20 mouse cellular contexts compared by ENCODE assay signal in genomic region chr1:35943800-35944199, GRCm38 (mm10).
DNase-seq lines count a peak whose midpoint lies in the region; ATAC-seq and TF ChIP-seq lines count a peak whose summit lies in the region.
"Had no signal": no experiment of that assay in that cellular context is flagged by ENCODE, and none has a peak within 500 bp of the region (broad histone marks: within the 10 kb centered on the region; RNA-seq: fewer than 3 reads in every experiment).

No protein-coding gene starts in this region.

- no peak overlapping the region for H3K4me2 ChIP-seq in hindbrain, embryonic 14.5 days (replicated peaks)
- no peak overlapping the region for H3K4me2 ChIP-seq in lung, embryonic 14.5 days
- H3K4me2 ChIP-seq: heart, embryonic 13.5 days had no signal

- 58% methylated on average over 7 of the region's 7 CpGs for WGBS in hindbrain, embryonic 10.5 days
- 38% methylated on average over 7 of the region's 7 CpGs for WGBS in hindbrain, embryonic 14.5 days
- 57% methylated on average over 7 of the region's 7 CpGs for whole genome bisulfite sequencing in lung, embryonic 14.5 days
- 89% methylated on average over 7 of the region's 7 CpGs for WGBS in lung, adult 2 months

- peaks cover 34% of the 10 kb centered on the region for H3K4me1 ChIP-seq in hindbrain, embryonic 10.5 days (replicated peaks)
- H3K4me1 ChIP-seq in hindbrain, embryonic 14.5 days (replicated peaks; ENCODE audit: control insufficient read depth, insufficient read depth, low read length): peaks cover 18% of the 10 kb centered on the region
- peaks cover 5% of the 10 kb centered on the region; the same call in 1 of the 2 replicates for H3K4me1 ChIP-seq in lung, embryonic 14.5 days (ENCODE audit: insufficient read depth)
- H3K4me1 ChIP-seq in lung, adult 2 months (ENCODE audit: control insufficient read depth, insufficient read depth, low read length): no peaks in the 10 kb centered on the region
- H3K4me1 ChIP-seq in ES-E14 (ENCODE audit: control insufficient read depth in 2 of 2, insufficient read depth in 2 of 2, low read length in 2 of 2, poor library complexity in 1 of 2): peaks cover 4 to 19% of the 10 kb centered on the region in 2 experiments; a peak in 2 of 4 replicates

- in situ Hi-C loops in ES-E14 (cut with MboI; ENCODE audit: low sequenced_read_pairs in 2 of 2, unreplicated experiment in 2 of 2): no loop called here

- peak overlapping the region; percentile 70 for H3K27ac ChIP-seq in hindbrain, embryonic 10.5 days
- no peak overlapping the region for H3K27ac ChIP-seq in hindbrain, embryonic 14.5 days
- no peak overlapping the region for H3K27ac ChIP-seq in lung, embryonic 14.5 days (ENCODE audit: low read depth)
- H3K27ac ChIP-seq in ES-E14 (ENCODE audit: insufficient read depth, low read depth, low read length, poor library complexity, severe bottlenecking): peak overlapping the region; percentile 25; the same call in 1 of the 2 replicates

- no peak overlapping the region for H3K9ac ChIP-seq in hindbrain, embryonic 14.5 days
- H3K9ac ChIP-seq in lung, embryonic 14.5 days: no peak overlapping the region
- 0 out of 2 replicates have a peak overlapping the region, but pooled peaks have one; percentile 9 for H3K9ac ChIP-seq in ES-E14 (ENCODE audit: insufficient read depth, low read depth, low read length, poor library complexity, severe bottlenecking)
- H3K9ac ChIP-seq: heart, embryonic 13.5 days had no signal

- TF ChIP-seq POLR2A in lung, adult 2 months (IDR thresholded peaks at IDR 0.05; ENCODE audit: borderline replicate concordance, extremely low read depth, low read depth, low read length): no peak

- H3K27me3 ChIP-seq in hindbrain, embryonic 10.5 days (ENCODE audit: insufficient read depth, poor library complexity, severe bottlenecking): no peaks in the 10 kb centered on the region
- H3K27me3 ChIP-seq in hindbrain, embryonic 14.5 days (ENCODE audit: control insufficient read depth, insufficient read depth, low read length): no peaks in the 10 kb centered on the region
- H3K27me3 ChIP-seq in lung, embryonic 14.5 days (ENCODE audit: insufficient read depth, low read length): no peaks in the 10 kb centered on the region
- H3K27me3 ChIP-seq: heart, embryonic 13.5 days had no signal

- ATAC-seq in hindbrain, embryonic 14.5 days (ENCODE audit: low FRiP score): no peak
- no peak for ATAC-seq in lung, embryonic 14.5 days (ENCODE audit: insufficient read depth)

- TF ChIP-seq CTCF in lung, embryonic 14.5 days (IDR thresholded peaks at IDR 0.05; ENCODE audit: low read depth): no peak
- no peak for TF ChIP-seq CTCF in lung, adult 2 months (IDR thresholded peaks at IDR 0.05; ENCODE audit: insufficient read depth, low read length)

- no peaks in the 10 kb centered on the region for H3K9me3 ChIP-seq in hindbrain, embryonic 10.5 days
- peaks cover 3% of the 10 kb centered on the region; the same call in 1 of the 2 replicates for H3K9me3 ChIP-seq in hindbrain, embryonic 14.5 days (ENCODE audit: control insufficient read depth, low read length)
- no peaks in the 10 kb centered on the region for H3K9me3 ChIP-seq in lung, embryonic 14.5 days (ENCODE audit: low read depth, low read length)
- H3K9me3 ChIP-seq in ES-E14 (ENCODE audit: control insufficient read depth, insufficient read depth, low read depth, low read length): no peaks in the 10 kb centered on the region; the same call in 1 of the 2 replicates

- H3K4me3 ChIP-seq in hindbrain, embryonic 10.5 days: no peak overlapping the region
- no peak overlapping the region for H3K4me3 ChIP-seq in hindbrain, embryonic 14.5 days (replicated peaks; ENCODE audit: low read length)
- H3K4me3 ChIP-seq in lung, embryonic 14.5 days (ENCODE audit: low read depth, low read length): no peak overlapping the region
- no peak overlapping the region for H3K4me3 ChIP-seq in lung, adult 2 months (replicated peaks; ENCODE audit: extremely low read depth, low read depth, low read length)
- no peak overlapping the region for H3K4me3 ChIP-seq in ES-E14 (ENCODE audit: insufficient read depth in 1 of 2, low read depth in 1 of 2, low read length in 2 of 2, poor library complexity in 1 of 2, severe bottlenecking in 1 of 2)
- H3K4me3 ChIP-seq: heart, embryonic 13.5 days had no signal

- no peaks in the 10 kb centered on the region for H3K36me3 ChIP-seq in hindbrain, embryonic 10.5 days
- H3K36me3 ChIP-seq in hindbrain, embryonic 14.5 days (replicated peaks; ENCODE audit: control insufficient read depth, insufficient read depth): no peaks in the 10 kb centered on the region
- H3K36me3 ChIP-seq in lung, embryonic 14.5 days (ENCODE audit: insufficient read depth): no peaks in the 10 kb centered on the region
- H3K36me3 ChIP-seq in ES-E14 (ENCODE audit: control insufficient read depth, insufficient read depth, low read length, poor library complexity, severe bottlenecking): no peaks in the 10 kb centered on the region

- DNase-seq in hindbrain, embryonic 10.5 days (ENCODE audit: low spot score): no peak
- no peak for DNase-seq in hindbrain, embryonic 14.5 days (ENCODE audit: low spot score)
- DNase-seq in lung, embryonic 14.5 days: peak; percentile 18
- DNase-seq in lung, adult 2 months: no peak
- DNase-seq in ES-E14 (ENCODE audit: low read depth, low spot score): no peak
- DNase-seq in mesoderm, embryonic 11.5 days (ENCODE audit: low read depth, low spot score): peak; percentile 62
- DNase-seq in testis, postnatal 14 days (ENCODE audit: low spot score): no peak
- DNase-seq in layer of hippocampus, postnatal 14 days (ENCODE audit: low spot score in 2 of 2): no peak
- DNase-seq: adrenal gland, postnatal 10 days; cerebellum, adult 11-12 months; cerebellum, postnatal 36 days; heart, adult 11 months; heart, postnatal 4 days; kidney, adult 18-20 months; layer of hippocampus, postnatal 36 days; lung, adult 18-20 months; lung, postnatal 4 days; retina, postnatal 1 day; thymus, adult 18-20 months had no signal

TF ChIP-seq in ES-E14, 5 proteins besides CTCF, POLR2A, EP300 and RAD21:
- TF ChIP-seq HCFC1 (IDR thresholded peaks at IDR 0.05; ENCODE audit: borderline replicate concordance, insufficient read depth, low read length): no peak
- TF ChIP-seq CHD2 (IDR thresholded peaks at IDR 0.05; ENCODE audit: low read depth, low read length): no peak
- no peak for TF ChIP-seq ZC3H11A (IDR thresholded peaks at IDR 0.05; ENCODE audit: borderline replicate concordance, low read depth, low read length)
- TF ChIP-seq MAFK (IDR thresholded peaks at IDR 0.05; ENCODE audit: insufficient read depth, low read depth, low read length): no peak
- no peak for TF ChIP-seq ZNF384 (IDR thresholded peaks at IDR 0.05; ENCODE audit: low read depth, low read length)

Comparison
In these comparisons a context has a peak if more than half of its experiments do, and no peak if none do; other contexts are left out.
1. DNase-seq: peak in lung, embryonic 14.5 days (single experiment) and mesoderm, embryonic 11.5 days (single experiment); none in hindbrain, embryonic 10.5 days (single experiment), hindbrain, embryonic 14.5 days (single experiment), lung, adult 2 months (single experiment), ES-E14 (single experiment), testis, postnatal 14 days (single experiment) and layer of hippocampus, postnatal 14 days (0 of 2).
2. H3K27ac ChIP-seq: peak in hindbrain, embryonic 10.5 days (single experiment) and ES-E14 (single experiment); none in hindbrain, embryonic 14.5 days (single experiment) and lung, embryonic 14.5 days (single experiment).